Mouse (Mus musculus) bone marrow, adult 2 months (tissue): Measurements from ENCODE around the gene Spire2. TPM values are rescaled to one million over a fixed set of nuclear protein-coding genes. Genes with fewer than 3 reads are reported as not detected.
A peak's percentile ranks its signal among the peaks of the same experiment; 100 is the strongest.

Experiments
- H3K27ac ChIP-seq: fragments of 200-500 bp; 2 replicates; pipeline ENCODE4 v1.5.1; 2012; ENCODE audit warnings: low read depth, mild to moderate bottlenecking, control low read depth, inconsistent platforms, low read length; ENCODE audit not compliant: control insufficient read depth, poor library complexity, insufficient read depth
- H3K4me1 ChIP-seq: fragments of 200-500 bp; 2 replicates; pipeline ENCODE4 v1.6.1; 2011; ENCODE audit warnings: low read length; ENCODE audit not compliant: control insufficient read depth, insufficient read depth
- H3K4me3 ChIP-seq: fragments of 200-500 bp; replicated peaks from 2 replicates; pipeline ENCODE3; 2011; ENCODE audit warnings: mild to moderate bottlenecking, low read depth, low read length, control low read depth; ENCODE audit not compliant: control insufficient read depth
- CTCF ChIP-seq: fragments of 200-500 bp; IDR thresholded peaks from 2 replicates; pipeline ENCODE4 v1.5.1; 2011; ENCODE audit warnings: low read length, control low read depth; ENCODE audit not compliant: control insufficient read depth, insufficient read depth
- POLR2A ChIP-seq: fragments of 200-500 bp; IDR thresholded peaks from 2 replicates; pipeline ENCODE4 v1.6.1; 2011; ENCODE audit warnings: low read depth, mild to moderate bottlenecking, control low read depth, low read length, borderline replicate concordance; ENCODE audit not compliant: control insufficient read depth
- WGBS: fragments of 180-500 bp; shearing (Covaris S2); methylation state at CpG from one replicate; pipeline ENCODE4 v1.1.7; 2018; 5-methylcytosine and 5-hydroxymethylcytosine counted together
- polyA plus RNA-seq: library from polyadenylated mRNA; stranded (reverse); fragments of >200 nt; gene quantifications from 2 replicates; pipeline ENCODE4 v1.2.4, GENCODE M21; 2011; ENCODE audit warnings: low replicate concordance; ENCODE audit not compliant: missing spikeins, insufficient read depth, insufficient read length

Gene Spire2
- polyA plus RNA-seq, 1 experiment: 1.5 TPM

- no peak overlapping the region for H3K27ac ChIP-seq
- WGBS: 91% methylated on average over 2 of the region's 2 CpGs
- H3K4me3 ChIP-seq: no peak overlapping the region
- no peak for TF ChIP-seq CTCF
- TF ChIP-seq POLR2A: no peak
- no peaks in the 10 kb centered on the region for H3K4me1 ChIP-seq
Measured at GRCm38 (mm10) chr8:123292785-123293184, 39.7 kb upstream of the Spire2 start.

GRCm38 (mm10) chr8:123298301-123298700 lies 34.2 kb upstream of the Spire2 start:
- Histone ChIP-seq H3K27ac (no peak overlapping the region), H3K4me3 (no peak overlapping the region), H3K4me1 (no peaks in the 10 kb centered on the region)
- TF ChIP-seq POLR2A: no peak
- no peak for TF ChIP-seq CTCF
- WGBS: 67% methylated on average over 11 of the region's 11 CpGs

- WGBS: 73% methylated on average over 4 of the region's 4 CpGs
- Histone ChIP-seq H3K27ac (no peak overlapping the region), H3K4me1 (no peaks in the 10 kb centered on the region), H3K4me3 (no peak overlapping the region)
- TF ChIP-seq POLR2A (no peak), CTCF (no peak)
Measured at GRCm38 (mm10) chr8:123308738-123309137, 23.8 kb upstream of the Spire2 start.

GRCm38 (mm10) chr8:123317781-123318466 lies 14.6 kb upstream of the Spire2 start:
- H3K27ac ChIP-seq: peak overlapping the region; percentile 62
- no peak for TF ChIP-seq CTCF
- no peak for TF ChIP-seq POLR2A
- WGBS: 4% methylated on average over 21 of the region's 21 CpGs
- peak overlapping the region; percentile 91 for H3K4me3 ChIP-seq
- no peaks in the 10 kb centered on the region for H3K4me1 ChIP-seq

GRCm38 (mm10) chr8:123318467-123318911 lies 14.0 kb upstream of the Spire2 start, which contains the start of gene Fanca:
Gene Fanca, minus strand, starts transcription at chr8:123318576.
- Histone ChIP-seq H3K27ac (peak within 1 kb of the TSS; percentile 62), H3K4me1 (no peaks in the 10 kb centered on the region), H3K4me3 (peak within 1 kb of the TSS; percentile 91)
- 1% methylated on average over 24 of the region's 24 CpGs for WGBS
- TF ChIP-seq POLR2A (peak; percentile 84), CTCF (no peak)

GRCm38 (mm10) chr8:123319522-123320164 lies 12.9 kb upstream of the Spire2 start:
- no peak overlapping the region for H3K27ac ChIP-seq
- TF ChIP-seq POLR2A (no peak), CTCF (peak; percentile 62)
- H3K4me1 ChIP-seq: no peaks in the 10 kb centered on the region
- WGBS: 31% methylated on average over 7 of the region's 7 CpGs
- no peak overlapping the region for H3K4me3 ChIP-seq

GRCm38 (mm10) chr8:123328552-123328951 lies 4.0 kb upstream of the Spire2 start:
- H3K4me3 ChIP-seq: no peak overlapping the region
- no peak overlapping the region for H3K27ac ChIP-seq
- no peak for TF ChIP-seq POLR2A
- H3K4me1 ChIP-seq: peaks cover 2% of the 10 kb centered on the region; the same call in 1 of the 2 replicates
- WGBS: 91% methylated on average over 2 of the region's 2 CpGs

GRCm38 (mm10) chr8:123329350-123329749 lies 3.2 kb upstream of the Spire2 start:
- peaks cover 2% of the 10 kb centered on the region; the same call in 1 of the 2 replicates for H3K4me1 ChIP-seq
- no peak overlapping the region for H3K27ac ChIP-seq
- WGBS: 9% methylated on average over 4 of the region's 4 CpGs
- TF ChIP-seq CTCF: no peak
- TF ChIP-seq POLR2A: no peak
- H3K4me3 ChIP-seq: no peak overlapping the region
